Mouse (Mus musculus): ENCODE measurements around the gene Phf7. TPM values are rescaled to one million over a fixed set of nuclear protein-coding genes. Genes with fewer than 3 reads are reported as not detected.

Gene Phf7
- polyA plus RNA-seq, 1 experiment: 4.5 TPM

GRCm38 (mm10) chr14:31214684-31215083 lies 36.4 kb downstream of the Phf7 start:
- Histone ChIP-seq H3K79me3 (ENCODE audit: low read depth) (no peaks in the 10 kb centered on the region), H3K79me2 (ENCODE audit: control insufficient read depth, insufficient read depth) (no peaks in the 10 kb centered on the region), H3K36me3 (ENCODE audit: control insufficient read depth, insufficient read depth) (peaks cover 6% of the 10 kb centered on the region), H3ac (ENCODE audit: control insufficient read depth, insufficient read length, low read depth) (no peak overlapping the region), H3K27me3 (ENCODE audit: control insufficient read depth, insufficient read depth, insufficient read length) (no peaks in the 10 kb centered on the region), H3K4me3 (ENCODE audit: insufficient read depth, poor library complexity, severe bottlenecking) (no peak overlapping the region)
- no peak for TF ChIP-seq FOSL1 (IDR thresholded peaks at IDR 0.05; ENCODE audit: insufficient read depth, low read length, poor library complexity, severe bottlenecking)
- TF ChIP-seq MYOG (IDR thresholded peaks at IDR 0.05; ENCODE audit: control insufficient read depth, extremely low read depth, insufficient read length): no peak
- TF ChIP-seq USF1 (IDR thresholded peaks at IDR 0.05; ENCODE audit: low read depth): no peak
- TF ChIP-seq MYOD1 (IDR thresholded peaks at IDR 0.05; ENCODE audit: control insufficient read depth, insufficient read length, low read depth): no peak
- no peak for TF ChIP-seq CTCF (IDR thresholded peaks at IDR 0.05; ENCODE audit: control insufficient read depth, insufficient read depth, insufficient read length)
- TF ChIP-seq MAX (IDR thresholded peaks at IDR 0.05): no peak
- no peak for TF ChIP-seq CEBPB (IDR thresholded peaks at IDR 0.05; ENCODE audit: low read depth)

- Histone ChIP-seq H3K79me2 (ENCODE audit: control insufficient read depth, insufficient read depth) (no peaks in the 10 kb centered on the region), H3K79me3 (ENCODE audit: low read depth) (no peaks in the 10 kb centered on the region)
- no peak for TF ChIP-seq MYOD1 (IDR thresholded peaks at IDR 0.05; ENCODE audit: control insufficient read depth, insufficient read length, low read depth)
- TF ChIP-seq FOSL1 (IDR thresholded peaks at IDR 0.05; ENCODE audit: insufficient read depth, low read length, poor library complexity, severe bottlenecking): no peak
- TF ChIP-seq CEBPB (IDR thresholded peaks at IDR 0.05; ENCODE audit: low read depth): no peak
- TF ChIP-seq CTCF (IDR thresholded peaks at IDR 0.05; ENCODE audit: control insufficient read depth, insufficient read depth, insufficient read length): no peak
- TF ChIP-seq MAX (IDR thresholded peaks at IDR 0.05): no peak
- no peak for TF ChIP-seq MYOG (IDR thresholded peaks at IDR 0.05; ENCODE audit: control insufficient read depth, extremely low read depth, insufficient read length)
- TF ChIP-seq USF1 (IDR thresholded peaks at IDR 0.05; ENCODE audit: low read depth): no peak
Observed at GRCm38 (mm10) chr14:31213868-31214267, 37.2 kb downstream of the Phf7 start.

GRCm38 (mm10) chr14:31212499-31212898 lies 38.6 kb downstream of the Phf7 start:
- TF ChIP-seq CEBPB (IDR thresholded peaks at IDR 0.05; ENCODE audit: low read depth) (no peak), FOSL1 (IDR thresholded peaks at IDR 0.05; ENCODE audit: insufficient read depth, low read length, poor library complexity, severe bottlenecking) (no peak), USF1 (IDR thresholded peaks at IDR 0.05; ENCODE audit: low read depth) (no peak), MAX (IDR thresholded peaks at IDR 0.05) (no peak), CTCF (IDR thresholded peaks at IDR 0.05; ENCODE audit: control insufficient read depth, insufficient read depth, insufficient read length) (no peak), MYOG (IDR thresholded peaks at IDR 0.05; ENCODE audit: control insufficient read depth, extremely low read depth, insufficient read length) (no peak), MYOD1 (IDR thresholded peaks at IDR 0.05; ENCODE audit: control insufficient read depth, insufficient read length, low read depth) (no peak)
- peaks cover 3% of the 10 kb centered on the region for H3K79me2 ChIP-seq (ENCODE audit: control insufficient read depth, insufficient read depth)
- no peak overlapping the region for H3ac ChIP-seq (ENCODE audit: control insufficient read depth, insufficient read length, low read depth)
- peaks cover 6% of the 10 kb centered on the region for H3K36me3 ChIP-seq (ENCODE audit: control insufficient read depth, insufficient read depth)
- H3K27me3 ChIP-seq (ENCODE audit: control insufficient read depth, insufficient read depth, insufficient read length): no peaks in the 10 kb centered on the region
- no peaks in the 10 kb centered on the region for H3K79me3 ChIP-seq (ENCODE audit: low read depth)
- H3K4me3 ChIP-seq (ENCODE audit: insufficient read depth, poor library complexity, severe bottlenecking): no peak overlapping the region

More at GRCm38 (mm10) chr14:31213868-31214267, 37.2 kb downstream of the Phf7 start:
- no peaks in the 10 kb centered on the region for H3K27me3 ChIP-seq (ENCODE audit: control insufficient read depth, insufficient read depth, insufficient read length)
- H3K4me3 ChIP-seq (ENCODE audit: insufficient read depth, poor library complexity, severe bottlenecking): no peak overlapping the region
- no peak overlapping the region for H3ac ChIP-seq (ENCODE audit: control insufficient read depth, insufficient read length, low read depth)
- H3K36me3 ChIP-seq (ENCODE audit: control insufficient read depth, insufficient read depth): peaks cover 6% of the 10 kb centered on the region

GRCm38 (mm10) chr14:31211854-31212253 lies 39.3 kb downstream of the Phf7 start:
- TF ChIP-seq FOSL1 (IDR thresholded peaks at IDR 0.05; ENCODE audit: insufficient read depth, low read length, poor library complexity, severe bottlenecking) (no peak), MYOG (IDR thresholded peaks at IDR 0.05; ENCODE audit: control insufficient read depth, extremely low read depth, insufficient read length) (no peak), MYOD1 (IDR thresholded peaks at IDR 0.05; ENCODE audit: control insufficient read depth, insufficient read length, low read depth) (no peak), MAX (IDR thresholded peaks at IDR 0.05) (no peak), CEBPB (IDR thresholded peaks at IDR 0.05; ENCODE audit: low read depth) (no peak), CTCF (IDR thresholded peaks at IDR 0.05; ENCODE audit: control insufficient read depth, insufficient read depth, insufficient read length) (no peak), USF1 (IDR thresholded peaks at IDR 0.05; ENCODE audit: low read depth) (no peak)

GRCm38 (mm10) chr14:31209133-31209557 lies 42.0 kb downstream of the Phf7 start:
- Histone ChIP-seq H3K79me2 (ENCODE audit: control insufficient read depth, insufficient read depth) (peaks cover 36% of the 10 kb centered on the region), H3K36me3 (ENCODE audit: control insufficient read depth, insufficient read depth) (peaks cover 10% of the 10 kb centered on the region), H3K79me3 (ENCODE audit: low read depth) (peaks cover 27% of the 10 kb centered on the region), H3ac (ENCODE audit: control insufficient read depth, insufficient read length, low read depth) (no peak overlapping the region), H3K4me3 (ENCODE audit: insufficient read depth, poor library complexity, severe bottlenecking) (no peak overlapping the region), H3K27me3 (ENCODE audit: control insufficient read depth, insufficient read depth, insufficient read length) (no peaks in the 10 kb centered on the region)
- no peak for TF ChIP-seq USF1 (IDR thresholded peaks at IDR 0.05; ENCODE audit: low read depth)
- no peak for TF ChIP-seq CTCF (IDR thresholded peaks at IDR 0.05; ENCODE audit: control insufficient read depth, insufficient read depth, insufficient read length)
- TF ChIP-seq MYOD1 (IDR thresholded peaks at IDR 0.05; ENCODE audit: control insufficient read depth, insufficient read length, low read depth): no peak
- no peak for TF ChIP-seq MAX (IDR thresholded peaks at IDR 0.05)
- TF ChIP-seq CEBPB (IDR thresholded peaks at IDR 0.05; ENCODE audit: low read depth): no peak
- no peak for TF ChIP-seq MYOG (IDR thresholded peaks at IDR 0.05; ENCODE audit: control insufficient read depth, extremely low read depth, insufficient read length)
- TF ChIP-seq FOSL1 (IDR thresholded peaks at IDR 0.05; ENCODE audit: insufficient read depth, low read length, poor library complexity, severe bottlenecking): no peak

More at GRCm38 (mm10) chr14:31211854-31212253, 39.3 kb downstream of the Phf7 start:
- H3K79me2 ChIP-seq (ENCODE audit: control insufficient read depth, insufficient read depth): peaks cover 9% of the 10 kb centered on the region
- H3K79me3 ChIP-seq (ENCODE audit: low read depth): peaks cover 5% of the 10 kb centered on the region
- no peaks in the 10 kb centered on the region for H3K27me3 ChIP-seq (ENCODE audit: control insufficient read depth, insufficient read depth, insufficient read length)
- no peak overlapping the region for H3K4me3 ChIP-seq (ENCODE audit: insufficient read depth, poor library complexity, severe bottlenecking)
- no peak overlapping the region for H3ac ChIP-seq (ENCODE audit: control insufficient read depth, insufficient read length, low read depth)
- peaks cover 6% of the 10 kb centered on the region for H3K36me3 ChIP-seq (ENCODE audit: control insufficient read depth, insufficient read depth)
